Mouse (Mus musculus) bone marrow macrophage, adult 2 months (primary cell): ENCODE results near the gene Masp1. TPM values are rescaled to one million over a fixed set of nuclear protein-coding genes. Genes with fewer than 3 reads are reported as not detected.

Experiments used
- H3K27ac ChIP-seq: 2 replicates; pipeline ENCODE4 v1.5.1; 2012; ENCODE audit warnings: low read depth, low read length; ENCODE audit not compliant: insufficient read depth
- H3K4me1 ChIP-seq: 2 replicates; pipeline ENCODE4 v1.6.1; 2012; ENCODE audit warnings: low read length; ENCODE audit not compliant: control insufficient read depth, insufficient read depth
- H3K4me3 ChIP-seq: 2 replicates; pipeline ENCODE4 v1.5.1; 2012; ENCODE audit warnings: mild to moderate bottlenecking, low read length, moderate library complexity; ENCODE audit not compliant: insufficient read depth
- CTCF ChIP-seq: IDR thresholded peaks from 2 replicates; pipeline ENCODE4 v1.5.1; 2012; ENCODE audit warnings: low read depth, mild to moderate bottlenecking, low read length, moderate library complexity
- POLR2A ChIP-seq: IDR thresholded peaks from 2 replicates; pipeline ENCODE4 v1.6.1; 2012; ENCODE audit warnings: mild to moderate bottlenecking, low read depth, low read length, borderline replicate concordance
- polyA plus RNA-seq: library from polyadenylated mRNA; stranded (reverse); fragments of >200 nt; gene quantifications from 2 replicates; pipeline ENCODE4 v1.2.4, GENCODE M21; 2012; ENCODE audit not compliant: missing spikeins, insufficient read depth, insufficient read length

Gene Masp1
- polyA plus RNA-seq, 1 experiment: 0.48 TPM

- no peak overlapping the region for H3K4me3 ChIP-seq
- no peaks in the 10 kb centered on the region for H3K4me1 ChIP-seq
- H3K27ac ChIP-seq: no peak overlapping the region
- TF ChIP-seq POLR2A: no peak
- TF ChIP-seq CTCF: no peak
Observed at GRCm38 (mm10) chr16:23444231-23444630, 76.4 kb downstream of the Masp1 start.

- TF ChIP-seq CTCF (no peak), POLR2A (no peak)
- Histone ChIP-seq H3K4me3 (no peak overlapping the region), H3K27ac (no peak overlapping the region), H3K4me1 (no peaks in the 10 kb centered on the region)
Observed at GRCm38 (mm10) chr16:23437404-23438166, 83.0 kb downstream of the Masp1 start.

GRCm38 (mm10) chr16:23429991-23430390 lies 90.6 kb downstream of the Masp1 start:
- no peak overlapping the region for H3K27ac ChIP-seq
- no peaks in the 10 kb centered on the region for H3K4me1 ChIP-seq
- TF ChIP-seq POLR2A (no peak), CTCF (no peak)
- no peak overlapping the region for H3K4me3 ChIP-seq

- Histone ChIP-seq H3K4me1 (peaks cover under 1% of the 10 kb centered on the region; the same call in 1 of the 2 replicates), H3K27ac (no peak within 1 kb of the TSS), H3K4me3 (no peak within 1 kb of the TSS)
- TF ChIP-seq CTCF (no peak), POLR2A (no peak)
Observed at GRCm38 (mm10) chr16:23428647-23429319, 91.8 kb downstream of the Masp1 start, which contains the start of gene Rtp1. Gene Rtp1, plus strand, starts transcription at chr16:23429133.

- Histone ChIP-seq H3K4me1 (peaks cover 6% of the 10 kb centered on the region), H3K4me3 (no peak overlapping the region), H3K27ac (no peak overlapping the region)
- no peak for TF ChIP-seq CTCF
- TF ChIP-seq POLR2A: no peak
Observed at GRCm38 (mm10) chr16:23427701-23428100, 92.9 kb downstream of the Masp1 start.

GRCm38 (mm10) chr16:23423825-23424224 lies 96.8 kb downstream of the Masp1 start:
- Histone ChIP-seq H3K4me3 (no peak overlapping the region), H3K27ac (no peak overlapping the region), H3K4me1 (peaks cover 6% of the 10 kb centered on the region)
- no peak for TF ChIP-seq POLR2A
- TF ChIP-seq CTCF: no peak

- peaks cover 6% of the 10 kb centered on the region for H3K4me1 ChIP-seq
- TF ChIP-seq CTCF (no peak), POLR2A (no peak)
Observed at GRCm38 (mm10) chr16:23419565-23420085, 101.0 kb downstream of the Masp1 start.

GRCm38 (mm10) chr16:23417456-23418240 lies 103.0 kb downstream of the Masp1 start:
- H3K27ac ChIP-seq: no peak overlapping the region
- TF ChIP-seq CTCF (no peak), POLR2A (no peak)
- H3K4me1 ChIP-seq: no peaks in the 10 kb centered on the region
- no peak overlapping the region for H3K4me3 ChIP-seq

More at GRCm38 (mm10) chr16:23419565-23420085, 101.0 kb downstream of the Masp1 start:
- Histone ChIP-seq H3K4me3 (no peak overlapping the region), H3K27ac (no peak overlapping the region)

- TF ChIP-seq CTCF: no peak
- no peak for TF ChIP-seq POLR2A
- no peak overlapping the region for H3K4me3 ChIP-seq
- H3K4me1 ChIP-seq: no peaks in the 10 kb centered on the region
- no peak overlapping the region for H3K27ac ChIP-seq
Observed at GRCm38 (mm10) chr16:23416657-23417293, 103.8 kb downstream of the Masp1 start.
